Mouse (Mus musculus) left cerebral cortex, postnatal 10 days (tissue): ENCODE results near the gene Fam110c. TPM values are rescaled to one million over a fixed set of nuclear protein-coding genes. Genes with fewer than 3 reads are reported as not detected.
"Not testable (repeated sequence)": the region's sequence is repeated elsewhere in the genome, so short reads cannot be mapped to it uniquely, and the experiment has no call there.

ENCODE experiments used
- DNase-seq, 2 experiments: peaks; one replicate each; pipeline ENCODE4 v3.0.0; 2021 to 2022; ENCODE audit warnings: low spot score in 2 of 2, mixed read lengths in 1 of 2; ENCODE audit errors: extremely low spot score in 1 of 2
- intact Hi-C: fragments of 180-260 bp; cut with DNase I; formaldehyde crosslinking; loops from one replicate; pipeline ENCODE4 v1.15.1; 2025
- total RNA-seq, 2 experiments: library from RNA; stranded (reverse); gene quantifications; 2 replicates each; pipeline ENCODE4 v1.2.3; 2021

The Fam110c gene
- under 1 TPM in 1 of 2 experiments, not detected in 1; 0.11 TPM for total RNA-seq

DNA sequence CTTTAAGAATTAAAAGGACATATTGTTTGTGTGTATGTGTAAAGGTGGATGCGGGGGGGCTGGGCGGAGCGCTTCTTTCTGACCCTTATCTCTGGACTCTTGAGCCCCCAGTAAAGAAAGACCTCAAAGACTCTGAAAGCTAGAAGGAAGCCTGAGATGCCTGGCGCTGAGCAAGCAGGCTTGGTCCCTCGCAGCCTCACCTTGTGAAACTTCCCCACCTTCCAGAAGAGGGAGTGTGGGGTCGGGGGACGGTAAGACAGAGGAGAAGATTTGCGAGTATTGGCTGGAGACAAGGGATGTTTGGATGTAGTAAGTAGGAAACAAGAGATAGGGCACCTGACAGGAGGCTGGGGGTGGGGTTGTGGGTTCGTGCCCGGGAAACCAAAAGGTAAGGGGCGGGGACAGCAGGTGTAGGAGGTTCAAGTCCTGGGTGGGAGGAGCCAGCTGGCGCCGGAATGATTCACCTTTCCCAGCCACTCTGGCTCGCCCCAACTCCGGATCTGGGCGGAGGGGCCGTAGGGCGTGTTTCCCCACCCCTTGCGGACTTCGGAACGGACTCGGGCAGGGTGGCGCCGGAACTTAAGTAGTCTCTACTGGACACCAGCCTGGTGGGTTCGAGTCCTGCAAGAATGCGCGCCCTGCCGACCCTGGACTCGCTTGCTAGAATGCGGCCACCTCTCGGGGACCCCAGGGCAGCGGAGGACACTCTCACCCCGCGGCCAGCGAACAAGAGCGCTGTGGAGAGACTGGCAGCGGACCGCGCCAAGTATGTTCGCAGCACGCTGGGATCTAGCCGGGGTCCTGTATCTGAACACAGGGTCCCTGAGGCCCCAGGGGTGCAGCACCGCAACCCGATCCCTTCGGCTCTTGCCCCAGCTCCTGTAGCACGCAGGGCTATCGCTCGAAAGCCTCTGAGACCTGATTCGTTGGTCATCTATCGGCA is at the start of gene Fam110c:
Gene Fam110c, plus strand, starts transcription at position 450 of the 943 bp plus-strand sequence.
- intact Hi-C loops: no loop called here
- DNase-seq: no peak

DNA sequence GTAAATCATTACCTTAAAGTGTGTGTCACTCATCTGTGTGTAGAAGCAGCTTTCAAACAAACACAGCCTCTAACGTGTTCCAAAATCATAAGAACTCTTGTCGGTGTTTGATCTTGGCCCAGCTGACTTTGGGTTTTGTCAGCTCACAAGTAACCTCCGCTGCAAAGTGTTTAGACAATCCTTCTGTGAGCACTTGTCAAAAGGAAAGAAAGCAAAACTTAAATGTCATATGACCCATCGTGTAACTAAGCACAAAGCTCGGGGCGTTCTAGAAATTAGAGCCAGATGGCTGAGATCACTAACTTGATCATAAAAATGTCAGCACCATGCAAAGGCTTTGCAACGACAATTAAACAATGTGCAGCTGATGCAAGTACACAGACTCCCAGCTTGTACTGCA is 47.2 kb upstream of the Fam110c start:
- no peak for DNase-seq
- intact Hi-C loops: no loop called here

DNA sequence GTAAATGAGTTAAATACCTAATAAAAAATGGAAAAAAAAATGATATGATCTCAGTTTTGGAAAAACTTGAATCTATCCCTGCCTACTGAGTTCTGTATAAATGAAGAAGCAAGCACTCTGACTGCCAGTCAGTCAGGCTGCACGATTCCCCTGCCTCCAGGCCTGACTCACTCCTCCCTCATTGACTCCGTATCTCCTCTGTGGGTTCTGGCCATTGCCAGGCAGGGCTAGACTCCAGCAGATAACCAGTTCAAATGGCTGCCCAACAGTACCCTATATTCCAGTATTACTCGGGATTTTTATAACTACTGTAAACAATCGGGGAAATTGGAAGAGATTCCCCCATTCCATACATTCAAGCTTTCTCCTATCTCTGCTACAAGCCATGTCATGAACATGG is 21.6 kb upstream of the Fam110c start:
- no peak for DNase-seq
- intact Hi-C loops: no loop called here

- DNase-seq: no peak
- intact Hi-C loops: no loop called here
Observed at GRCm38 (mm10) chr12:31056291-31056864, 17.3 kb upstream of the Fam110c start.

DNA sequence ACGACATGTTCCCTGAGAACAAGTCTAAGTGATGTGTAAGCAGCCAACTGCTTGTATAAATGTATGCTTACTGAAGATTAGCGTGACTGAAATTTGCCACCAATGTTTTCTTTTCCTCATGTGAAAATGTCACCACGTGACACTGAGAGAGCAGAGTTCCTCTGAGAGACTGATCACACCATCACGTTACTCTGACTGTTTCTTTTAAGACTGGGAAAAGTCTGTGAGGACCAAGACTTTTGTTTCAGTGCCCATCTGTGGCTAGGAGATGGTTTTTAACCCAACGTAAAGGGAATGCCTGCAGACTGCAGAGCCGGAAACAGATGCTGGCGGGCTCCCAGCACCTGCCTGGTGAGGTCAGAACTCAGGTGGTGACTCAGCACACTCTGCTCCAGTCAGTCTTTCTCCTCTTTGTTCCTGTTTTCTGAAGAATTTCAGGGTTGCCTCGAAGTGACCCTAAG is 14.2 kb upstream of the Fam110c start:
- intact Hi-C loops: no loop called here
- DNase-seq: no peak

DNA sequence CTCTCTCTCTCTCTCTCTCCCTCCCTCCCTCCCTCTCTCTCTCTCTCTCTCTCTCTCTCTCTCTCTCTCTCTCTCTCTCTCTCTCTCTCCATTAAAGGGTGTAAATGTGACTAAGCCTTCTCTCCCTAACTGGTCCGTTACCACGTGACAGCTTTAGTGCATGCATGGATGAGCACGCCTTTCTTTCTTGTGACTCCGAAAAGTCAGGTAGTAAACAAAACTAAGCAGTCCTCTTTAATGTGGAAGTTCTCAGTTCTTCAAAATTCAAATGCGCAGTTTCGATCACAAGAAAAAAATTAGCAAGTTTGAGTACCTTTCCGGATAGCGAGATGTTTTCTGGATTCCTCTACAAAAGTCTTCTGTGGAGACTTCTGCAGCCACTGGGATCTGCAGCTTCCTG is 13.4 kb upstream of the Fam110c start:
- intact Hi-C loops: no loop called here
- no peak for DNase-seq

GRCm38 (mm10) chr12:31071222-31071621 is 2.4 kb upstream of the Fam110c start:
- no peak for DNase-seq
- intact Hi-C loops: no loop called here

DNA sequence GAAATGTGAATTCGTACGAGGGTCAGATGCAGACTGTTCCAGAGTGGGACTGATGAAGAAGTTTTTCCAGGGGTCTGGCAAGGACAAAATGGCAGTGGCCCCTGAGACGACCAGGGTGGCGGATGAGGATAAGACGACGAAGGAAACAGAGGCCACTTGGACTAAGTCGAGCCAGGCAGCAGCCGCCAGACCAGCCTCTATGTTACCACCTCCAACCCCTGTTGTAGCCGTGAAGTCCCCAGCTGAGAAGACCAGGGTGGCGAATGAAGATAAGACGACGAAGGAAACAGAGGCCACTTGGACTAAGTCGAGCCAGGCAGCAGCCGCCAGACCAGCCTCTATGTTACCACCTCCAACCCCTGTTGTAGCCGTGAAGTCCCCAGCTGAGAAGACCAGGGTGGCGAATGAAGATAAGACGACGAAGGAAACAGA is 710 bp downstream of the Fam110c start:
- DNase-seq, intact Hi-C loops: not testable (repeated sequence)

DNA sequence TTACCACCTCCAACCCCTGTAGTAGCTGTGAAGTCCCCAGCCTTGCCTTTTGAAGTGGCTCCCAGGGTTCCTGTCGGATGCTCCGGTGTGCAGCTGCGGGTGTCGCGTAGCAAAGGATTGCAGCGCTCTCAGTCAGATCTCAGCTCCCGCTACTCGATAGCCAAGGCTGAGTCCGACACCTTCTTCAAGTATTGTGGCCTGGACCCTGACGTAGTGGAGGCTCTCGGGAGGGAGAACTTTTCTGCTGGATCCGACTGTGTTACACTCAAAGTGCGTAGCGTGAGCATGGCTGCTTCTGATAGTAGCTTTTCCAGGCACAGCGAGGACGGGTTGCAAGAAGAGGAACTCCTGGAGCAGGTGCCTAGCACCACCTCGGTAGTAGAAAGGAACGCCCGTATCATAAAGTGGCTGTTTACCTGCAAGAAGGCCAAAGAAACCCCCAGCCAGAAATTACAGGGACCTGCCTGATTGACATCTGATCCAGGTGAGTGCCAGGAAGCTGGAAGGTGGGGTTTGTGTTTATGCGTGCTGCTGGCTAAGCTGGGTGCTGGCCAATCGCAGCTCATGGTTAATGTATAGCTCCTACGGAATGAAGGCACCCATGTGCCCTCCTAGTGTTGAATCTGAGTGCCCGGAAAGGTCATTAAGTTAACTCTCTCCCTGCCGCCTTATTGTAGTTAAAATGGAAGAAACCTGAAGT is 1.3 kb downstream of the Fam110c start:
- intact Hi-C loops: no loop called here
- no peak for DNase-seq

DNA sequence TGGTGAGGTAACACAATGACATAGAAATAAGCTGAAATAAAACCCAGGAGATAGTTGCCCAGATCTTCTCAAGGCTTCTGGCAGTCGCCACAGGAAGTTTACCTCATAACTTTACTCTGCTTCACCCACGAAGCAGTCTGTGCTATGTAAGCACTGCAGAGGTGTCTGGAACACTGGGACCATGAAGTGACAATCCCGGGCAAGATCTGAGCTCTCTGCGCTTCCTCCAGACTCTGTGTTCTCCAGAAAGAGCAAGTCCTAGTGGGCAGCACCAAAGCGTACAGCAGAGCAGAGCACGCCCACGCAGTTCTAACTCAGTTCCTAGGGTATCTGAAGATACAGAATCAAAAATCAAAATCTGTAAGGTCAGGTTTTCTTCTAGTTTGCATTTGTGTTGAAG is 3.4 kb downstream of the Fam110c start:
- intact Hi-C loops: no loop called here
- DNase-seq: no peak

GRCm38 (mm10) chr12:31078030-31078429 is 4.4 kb downstream of the Fam110c start:
- no peak for DNase-seq
- intact Hi-C loops: no loop called here

DNA sequence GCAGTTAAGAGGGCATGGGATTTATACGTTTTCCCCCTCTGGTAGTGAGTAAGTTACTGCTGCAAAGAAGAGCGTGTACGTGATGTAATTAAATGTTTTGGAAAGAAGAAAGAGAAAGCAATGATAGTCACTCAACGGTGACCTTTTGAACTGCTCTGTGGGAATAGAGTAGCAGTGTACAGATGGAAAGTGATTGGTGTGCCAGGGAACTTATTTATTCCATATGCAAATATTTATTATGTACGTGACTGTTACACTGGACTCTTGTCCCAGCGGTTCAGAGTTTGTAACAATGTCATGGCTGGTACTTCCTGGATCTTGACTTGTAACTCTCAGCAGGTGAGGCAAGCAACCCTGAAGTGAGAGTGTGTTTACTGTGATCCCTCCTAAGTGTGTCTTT is 6.7 kb downstream of the Fam110c start:
- intact Hi-C loops: no loop called here
- DNase-seq: no peak

- intact Hi-C loops: no loop called here
Observed at GRCm38 (mm10) chr12:31080890-31081554, 7.4 kb downstream of the Fam110c start.

DNA sequence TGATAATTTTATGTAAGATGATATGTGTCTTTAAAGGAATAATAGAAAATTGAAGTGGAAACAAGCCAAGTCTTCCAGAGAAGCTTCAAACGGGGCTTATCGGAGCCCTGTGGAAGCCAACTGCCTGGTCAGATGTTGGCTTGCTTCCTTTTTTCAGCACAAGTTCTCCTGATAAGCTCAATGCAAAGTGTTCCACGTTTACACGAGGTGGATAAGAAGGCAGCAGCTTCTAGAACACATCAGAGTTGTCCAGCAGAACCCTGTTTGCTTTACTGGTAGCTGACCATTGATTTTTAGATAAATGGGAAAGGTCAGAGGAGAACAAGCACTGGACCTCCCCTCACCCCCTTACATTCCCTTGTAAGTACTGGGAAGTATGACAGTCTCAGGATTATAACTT is 9.3 kb downstream of the Fam110c start:
- no peak for DNase-seq
- intact Hi-C loops: no loop called here

More at GRCm38 (mm10) chr12:31080890-31081554, 7.4 kb downstream of the Fam110c start:
- no peak for DNase-seq

- no peak for DNase-seq
- intact Hi-C loops: no loop called here
Observed at GRCm38 (mm10) chr12:31083407-31083806, 9.7 kb downstream of the Fam110c start.

DNA sequence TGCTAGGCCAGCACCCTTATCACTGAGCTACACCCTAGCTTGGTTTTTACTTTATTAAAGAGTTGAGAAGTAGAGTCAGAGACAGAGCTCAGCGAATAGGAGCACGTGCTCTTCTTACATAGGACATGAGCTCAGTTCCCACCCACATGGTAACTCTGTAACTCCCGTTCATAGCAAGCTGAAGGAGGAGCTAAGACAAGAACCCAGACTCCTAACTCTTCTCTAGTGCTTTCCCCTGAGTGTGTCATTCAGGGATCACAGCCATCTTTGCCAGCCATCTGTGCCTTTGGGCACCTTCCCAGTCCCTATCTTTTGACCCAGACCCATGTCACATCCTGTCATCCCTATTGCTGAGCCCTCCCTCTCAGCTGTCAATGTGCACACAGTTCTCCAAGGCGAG is 13.4 kb downstream of the Fam110c start:
- DNase-seq: no peak
- intact Hi-C loops: no loop called here

- intact Hi-C loops: no loop called here
- DNase-seq: no peak
Observed at GRCm38 (mm10) chr12:31090401-31090800, 16.7 kb downstream of the Fam110c start.

- DNase-seq: no peak
- intact Hi-C loops: no loop called here
Observed at GRCm38 (mm10) chr12:31090882-31091640, 17.4 kb downstream of the Fam110c start.
